Mouse (Mus musculus) MEL (cell line): ENCODE results near the gene Fbxw21.

ENCODE experiments used
- CTCF ChIP-seq, 3 experiments: IDR thresholded peaks in 2 of 3; conservative IDR thresholded peaks in 1 of 3; 2 replicates each; pipeline ENCODE4 v1.5.1; 2011 to 2012; ENCODE audit warnings: low read length in 3 of 3, low read depth in 2 of 3, mild to moderate bottlenecking in 2 of 3, improper control_type of control experiment in 1 of 3, inconsistent platforms in 1 of 3, mixed read lengths in 1 of 3, moderate library complexity in 1 of 3; ENCODE audit not compliant: control insufficient read depth in 1 of 3, insufficient read depth in 1 of 3, poor library complexity in 1 of 3, severe bottlenecking in 1 of 3
- ELF1 ChIP-seq: IDR thresholded peaks from 2 replicates; pipeline ENCODE4 v1.6.1; 2014; ENCODE audit warnings: low read depth, mild to moderate bottlenecking, inconsistent platforms, low read length, improper control_type of control experiment, moderate library complexity
- USF2 ChIP-seq, 2 experiments: IDR thresholded peaks; 2 replicates each; pipeline ENCODE4 v1.6.1; 2011 to 2012; ENCODE audit warnings: improper control_type of control experiment in 2 of 2, low read length in 2 of 2, borderline replicate concordance in 1 of 2, inconsistent platforms in 1 of 2, low read depth in 1 of 2, mild to moderate bottlenecking in 1 of 2; ENCODE audit not compliant: insufficient read depth in 1 of 2

DNA sequence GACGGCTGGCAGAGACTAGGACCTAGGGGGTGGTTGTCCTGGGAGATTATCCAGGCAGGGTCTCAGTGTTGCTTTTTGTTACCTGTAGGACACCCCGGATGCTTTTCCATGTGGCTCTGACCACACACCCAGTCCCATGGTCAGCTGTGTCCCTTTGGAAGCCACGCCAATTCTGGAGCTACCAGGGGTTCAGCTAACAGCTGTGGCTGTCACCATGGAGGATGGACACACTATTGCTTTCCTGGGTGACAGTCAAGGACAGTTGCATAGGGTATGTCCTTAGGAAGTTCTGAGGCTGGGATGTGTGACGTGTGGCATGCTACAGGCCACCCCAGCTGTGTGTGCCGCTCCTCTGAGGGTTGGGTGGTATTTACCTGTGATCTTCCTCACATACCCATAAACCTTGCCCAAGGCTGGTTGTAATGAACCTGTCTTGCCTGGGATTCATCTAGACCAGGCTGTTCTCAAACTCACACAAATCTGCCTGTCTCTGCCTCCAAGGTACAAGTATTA, 59.9 kb downstream of the Fbxw21 start:
- no peak for TF ChIP-seq ELF1
- TF ChIP-seq USF2 (IDR thresholded peaks at IDR 0.05; ENCODE audit: borderline replicate concordance in 1 of 2, insufficient read depth in 1 of 2, low read depth in 1 of 2, low read length in 2 of 2), result no peak
- no peak for TF ChIP-seq CTCF (IDR thresholded peaks at IDR 0.05 in 2 of 3, conservative IDR thresholded peaks at IDR 0.05 in 1 of 3; ENCODE audit: control insufficient read depth in 1 of 3, insufficient read depth in 1 of 3, low read depth in 2 of 3, low read length in 3 of 3, poor library complexity in 1 of 3, severe bottlenecking in 1 of 3)
